Mouse (Mus musculus): ENCODE data around the gene Wrnip1. TPM values are rescaled to one million over a fixed set of nuclear protein-coding genes. Genes with fewer than 3 reads are reported as not detected.
A peak's percentile ranks its signal among the peaks of the same experiment; 100 is the strongest.

The Wrnip1 gene
- total RNA-seq, 1 experiment from 2014 or later = 41.8 TPM

- peak; percentile 73 to 87 for ATAC-seq (replicated peaks in 1 of 2; ENCODE audit: insufficient read depth in 1 of 2, low FRiP score in 2 of 2, low TSS enrichment in 1 of 2, low read depth in 1 of 2, poor library complexity in 2 of 2, severe bottlenecking in 2 of 2)
These were observed 979 bp upstream of the Wrnip1 start for GRCm38 (mm10) chr13:32800859-32801258.

- ATAC-seq (replicated peaks in 1 of 2; ENCODE audit: insufficient read depth in 1 of 2, low FRiP score in 2 of 2, low TSS enrichment in 1 of 2, low read depth in 1 of 2, poor library complexity in 2 of 2, severe bottlenecking in 2 of 2) = peak in 1 of 2 experiments; percentile 8; a peak in 1 of 4 replicates
These were observed 632 bp downstream of the Wrnip1 start, which contains the start of gene D930007J09Rik for GRCm38 (mm10) chr13:32802259-32803081. D930007J09Rik (minus strand) TSS chr13:32802849.

GRCm38 (mm10) chr13:32803701-32804345 lies 2.0 kb downstream of the Wrnip1 start:
- ATAC-seq (replicated peaks in 1 of 2; ENCODE audit: insufficient read depth in 1 of 2, low FRiP score in 2 of 2, low TSS enrichment in 1 of 2, low read depth in 1 of 2, poor library complexity in 2 of 2, severe bottlenecking in 2 of 2) = no peak

DNA sequence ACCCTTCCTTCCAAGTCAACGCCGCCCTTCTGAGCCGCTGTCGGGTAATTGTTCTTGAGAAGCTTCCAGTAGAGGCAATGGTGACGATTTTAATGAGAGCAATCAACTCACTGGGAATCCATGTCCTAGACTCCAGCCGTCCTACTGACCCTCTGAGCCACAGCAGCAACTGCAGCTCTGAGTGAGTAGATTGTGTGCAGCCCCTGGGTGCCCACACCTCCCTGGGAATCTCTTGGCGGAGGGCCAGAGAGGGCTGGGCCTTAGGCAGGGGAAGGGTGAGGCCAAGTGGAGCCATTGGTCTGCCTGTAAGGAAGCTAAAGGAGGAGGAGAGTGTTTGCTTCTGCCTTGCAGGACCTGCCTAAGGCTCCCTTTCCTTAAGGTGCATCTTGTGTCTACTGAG lies 5.0 kb downstream of the Wrnip1 start:
- ATAC-seq (replicated peaks in 1 of 2; ENCODE audit: insufficient read depth in 1 of 2, low FRiP score in 2 of 2, low TSS enrichment in 1 of 2, low read depth in 1 of 2, poor library complexity in 2 of 2, severe bottlenecking in 2 of 2) = no peak

GRCm38 (mm10) chr13:32807624-32808023 lies 5.8 kb downstream of the Wrnip1 start:
- no peak for ATAC-seq (replicated peaks in 1 of 2; ENCODE audit: insufficient read depth in 1 of 2, low FRiP score in 2 of 2, low TSS enrichment in 1 of 2, low read depth in 1 of 2, poor library complexity in 2 of 2, severe bottlenecking in 2 of 2)

- no peak for ATAC-seq (replicated peaks in 1 of 2; ENCODE audit: insufficient read depth in 1 of 2, low FRiP score in 2 of 2, low TSS enrichment in 1 of 2, low read depth in 1 of 2, poor library complexity in 2 of 2, severe bottlenecking in 2 of 2)
These were observed 17.4 kb downstream of the Wrnip1 start for GRCm38 (mm10) chr13:32819241-32819640.

GRCm38 (mm10) chr13:32819926-32820325 lies 18.1 kb downstream of the Wrnip1 start:
- no peak for ATAC-seq (replicated peaks in 1 of 2; ENCODE audit: insufficient read depth in 1 of 2, low FRiP score in 2 of 2, low TSS enrichment in 1 of 2, low read depth in 1 of 2, poor library complexity in 2 of 2, severe bottlenecking in 2 of 2)

DNA sequence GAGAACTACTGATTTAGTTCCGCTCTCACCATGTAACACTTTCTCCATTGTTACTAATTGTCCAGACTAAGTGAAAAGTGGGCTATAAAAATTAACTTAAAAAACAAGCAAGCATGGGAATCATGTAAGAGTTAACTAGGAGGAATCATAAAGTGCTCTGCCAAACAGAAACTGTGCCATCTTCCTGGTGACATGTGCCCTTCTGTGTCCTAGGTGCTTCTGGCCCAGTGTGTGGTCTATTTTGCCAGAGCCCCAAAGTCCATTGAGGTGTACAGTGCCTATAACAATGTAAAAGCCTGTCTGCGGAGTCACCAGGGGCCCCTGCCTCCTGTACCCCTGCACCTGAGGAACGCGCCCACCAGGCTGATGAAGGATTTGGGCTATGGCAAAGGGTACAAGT lies 19.8 kb downstream of the Wrnip1 start:
- no peak for ATAC-seq (replicated peaks in 1 of 2; ENCODE audit: insufficient read depth in 1 of 2, low FRiP score in 2 of 2, low TSS enrichment in 1 of 2, low read depth in 1 of 2, poor library complexity in 2 of 2, severe bottlenecking in 2 of 2)

- no peak for ATAC-seq (replicated peaks in 1 of 2; ENCODE audit: insufficient read depth in 1 of 2, low FRiP score in 2 of 2, low TSS enrichment in 1 of 2, low read depth in 1 of 2, poor library complexity in 2 of 2, severe bottlenecking in 2 of 2)
These were observed 21.3 kb downstream of the Wrnip1 start for GRCm38 (mm10) chr13:32823126-32823525.

DNA sequence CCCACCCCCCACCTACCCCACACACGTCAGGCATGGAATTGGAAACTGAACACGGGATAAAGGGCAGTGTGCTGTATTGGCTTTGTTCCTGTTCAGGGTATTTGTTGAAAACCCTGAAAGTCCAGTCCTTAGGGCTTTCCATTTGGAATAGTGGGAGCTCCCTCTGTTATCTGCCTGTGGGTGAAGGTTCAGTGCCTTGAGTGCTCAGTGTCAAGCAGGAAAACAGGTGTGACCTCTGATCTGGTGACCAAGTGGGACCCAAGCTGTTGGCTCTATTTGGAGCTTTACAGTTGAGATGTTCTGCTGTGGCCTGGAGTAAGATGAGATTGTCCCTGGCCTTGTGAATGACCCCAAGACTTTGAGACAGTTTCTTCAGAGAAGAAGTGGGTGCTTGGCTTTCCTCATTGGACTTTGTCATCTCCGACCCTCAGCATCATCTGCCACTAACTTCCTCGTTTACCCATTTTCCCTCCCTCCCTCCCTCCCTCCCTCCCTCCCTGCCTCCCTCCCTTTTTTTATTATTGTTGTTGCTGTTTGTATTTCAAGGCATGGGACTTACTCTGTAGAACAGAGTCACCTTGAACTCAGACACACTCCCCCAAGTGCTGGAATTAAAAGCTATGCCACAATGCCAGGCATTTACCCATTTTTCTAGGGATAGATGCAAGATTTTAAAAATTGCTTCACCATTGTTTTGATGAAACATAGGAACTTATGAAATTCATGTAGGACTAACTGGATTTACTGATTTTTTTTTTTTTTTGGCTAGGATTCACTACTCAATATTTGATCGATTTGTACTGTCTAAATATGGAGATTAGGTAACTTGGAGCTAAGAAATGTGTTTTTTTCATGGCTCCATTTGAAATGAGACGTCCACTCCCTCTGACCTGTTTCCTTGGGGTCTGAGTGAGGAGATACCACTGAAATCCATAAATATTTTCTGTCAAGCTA lies 22.8 kb downstream of the Wrnip1 start:
- ATAC-seq (replicated peaks in 1 of 2; ENCODE audit: insufficient read depth in 1 of 2, low FRiP score in 2 of 2, low TSS enrichment in 1 of 2, low read depth in 1 of 2, poor library complexity in 2 of 2, severe bottlenecking in 2 of 2) = no peak

DNA sequence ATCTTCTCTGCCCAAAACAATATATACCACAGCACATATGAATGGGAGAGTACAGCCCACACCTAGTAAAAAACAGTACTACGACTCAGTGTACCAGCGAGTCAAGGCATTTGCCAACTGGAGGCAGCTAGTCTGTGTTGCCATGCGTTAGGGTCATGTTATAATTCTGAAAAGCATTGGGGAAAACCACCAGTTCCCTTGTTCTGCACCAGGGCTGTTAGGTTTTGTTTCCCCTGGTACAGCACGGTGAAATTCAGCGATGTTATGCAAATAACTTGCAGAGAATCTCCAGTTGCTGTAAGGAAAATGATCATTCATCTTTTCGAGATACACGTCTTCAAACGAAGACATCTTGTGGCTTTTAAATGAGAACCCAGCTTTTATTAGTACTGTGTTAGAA lies 23.7 kb downstream of the Wrnip1 start:
- ATAC-seq (replicated peaks in 1 of 2; ENCODE audit: insufficient read depth in 1 of 2, low FRiP score in 2 of 2, low TSS enrichment in 1 of 2, low read depth in 1 of 2, poor library complexity in 2 of 2, severe bottlenecking in 2 of 2) = no peak

DNA sequence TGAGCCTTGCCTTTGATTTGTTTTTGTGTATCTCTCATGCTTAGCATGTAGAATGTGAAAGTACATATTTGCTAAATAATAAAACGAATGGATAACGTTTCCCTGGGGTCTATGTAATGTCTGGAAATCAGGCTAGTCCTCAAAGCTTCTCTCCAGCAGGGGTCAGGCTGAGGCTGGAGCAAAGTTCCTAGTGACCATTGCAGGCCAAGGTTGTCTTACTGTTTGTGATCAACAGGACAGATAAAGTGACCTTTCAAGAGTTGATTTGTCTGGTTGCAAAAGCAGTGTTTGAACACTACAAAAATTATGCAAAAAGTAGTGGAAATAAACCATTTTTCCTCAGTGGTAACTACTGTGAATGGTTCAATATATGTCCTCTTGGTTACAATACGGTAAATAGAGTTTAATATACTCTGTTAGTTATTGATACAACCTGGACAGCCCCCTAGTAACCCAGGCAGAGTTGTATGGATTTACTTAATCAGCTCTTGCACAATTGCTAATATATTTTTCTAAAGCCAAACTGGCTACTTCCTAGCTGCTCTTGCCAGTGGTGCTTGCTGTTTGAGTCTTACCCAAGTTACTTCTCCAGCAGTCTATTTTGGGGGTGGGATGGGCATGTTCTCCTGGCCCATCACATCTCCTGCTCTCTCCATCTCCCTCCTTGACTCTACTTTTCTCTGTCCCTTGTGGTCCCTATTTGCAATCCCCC lies 25.4 kb downstream of the Wrnip1 start:
- no peak for ATAC-seq (replicated peaks in 1 of 2; ENCODE audit: insufficient read depth in 1 of 2, low FRiP score in 2 of 2, low TSS enrichment in 1 of 2, low read depth in 1 of 2, poor library complexity in 2 of 2, severe bottlenecking in 2 of 2)

DNA sequence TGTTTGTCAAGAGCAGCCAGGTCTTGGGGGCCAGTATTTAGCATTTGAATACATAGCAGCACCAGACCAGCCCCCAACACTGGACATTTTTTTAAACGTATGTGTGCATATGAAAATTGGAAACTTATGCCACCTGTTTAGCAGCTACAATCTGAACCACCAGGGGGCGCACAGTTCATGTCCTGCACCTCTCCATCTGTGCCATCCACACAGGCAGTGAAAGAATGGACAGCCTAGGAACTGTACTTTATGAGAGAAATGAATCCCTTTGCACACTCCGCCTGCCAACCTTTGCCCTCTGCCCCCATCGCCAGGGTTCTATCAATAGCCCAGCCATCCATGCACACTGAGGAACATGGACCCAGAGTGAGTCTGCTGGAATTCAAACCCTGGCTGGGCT lies 26.1 kb downstream of the Wrnip1 start:
- peak; percentile 72 for ATAC-seq (replicated peaks in 1 of 2; ENCODE audit: insufficient read depth in 1 of 2, low FRiP score in 2 of 2, low TSS enrichment in 1 of 2, low read depth in 1 of 2, poor library complexity in 2 of 2, severe bottlenecking in 2 of 2)

DNA sequence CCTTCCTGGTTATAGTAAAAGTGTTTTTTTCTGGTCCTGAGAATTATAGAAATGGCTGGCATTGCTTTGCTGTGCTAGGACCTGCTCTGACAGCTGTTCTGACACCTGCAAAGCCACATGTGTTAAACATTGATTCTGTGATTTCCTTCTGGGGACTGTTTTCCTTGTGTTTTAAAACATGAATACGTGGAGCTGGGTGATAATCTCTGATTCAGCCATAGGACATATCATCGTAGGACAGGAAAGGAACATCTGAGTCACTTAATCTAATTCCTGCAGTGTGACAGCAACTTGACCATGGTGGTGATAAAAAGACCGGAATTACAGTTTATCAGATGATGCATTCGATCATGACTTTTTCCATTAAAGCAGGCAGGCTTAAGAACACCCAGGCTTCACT lies 27.0 kb downstream of the Wrnip1 start:
- no peak for ATAC-seq (replicated peaks in 1 of 2; ENCODE audit: insufficient read depth in 1 of 2, low FRiP score in 2 of 2, low TSS enrichment in 1 of 2, low read depth in 1 of 2, poor library complexity in 2 of 2, severe bottlenecking in 2 of 2)

- no peak for ATAC-seq (replicated peaks in 1 of 2; ENCODE audit: insufficient read depth in 1 of 2, low FRiP score in 2 of 2, low TSS enrichment in 1 of 2, low read depth in 1 of 2, poor library complexity in 2 of 2, severe bottlenecking in 2 of 2)
These were observed 29.9 kb downstream of the Wrnip1 start for GRCm38 (mm10) chr13:32831505-32832273.

DNA sequence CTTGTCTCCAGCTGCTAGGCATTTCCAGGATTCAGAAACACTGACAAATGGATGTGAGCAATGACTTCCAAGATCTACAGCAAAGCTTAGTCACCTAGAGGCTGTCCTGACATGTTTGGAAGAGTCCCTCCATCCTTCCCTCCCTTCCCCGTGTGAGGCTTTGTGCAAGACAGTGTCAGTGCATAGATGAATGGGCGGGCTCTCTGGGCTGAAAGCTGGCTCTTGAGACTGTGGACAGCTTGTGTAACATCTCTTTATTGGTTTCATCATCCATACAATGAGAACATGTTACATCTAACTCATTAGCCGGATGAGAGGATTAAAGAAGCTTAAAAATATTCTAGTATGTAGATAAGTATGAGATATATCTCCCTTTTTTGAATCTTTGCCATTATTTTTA lies 30.9 kb downstream of the Wrnip1 start:
- ATAC-seq (replicated peaks in 1 of 2; ENCODE audit: insufficient read depth in 1 of 2, low FRiP score in 2 of 2, low TSS enrichment in 1 of 2, low read depth in 1 of 2, poor library complexity in 2 of 2, severe bottlenecking in 2 of 2) = peak; percentile 23 to 38; a peak in 1 of 4 replicates
